Mouse (Mus musculus) bone marrow macrophage, adult 2 months (primary cell): ENCODE measurements around the gene Prss41.

ENCODE experiments used
- CTCF ChIP-seq: IDR thresholded peaks from 2 replicates; pipeline ENCODE4 v1.5.1; 2012; ENCODE audit warnings: low read depth, mild to moderate bottlenecking, low read length, moderate library complexity
- POLR2A ChIP-seq: IDR thresholded peaks from 2 replicates; pipeline ENCODE4 v1.6.1; 2012; ENCODE audit warnings: mild to moderate bottlenecking, low read depth, low read length, borderline replicate concordance

DNA sequence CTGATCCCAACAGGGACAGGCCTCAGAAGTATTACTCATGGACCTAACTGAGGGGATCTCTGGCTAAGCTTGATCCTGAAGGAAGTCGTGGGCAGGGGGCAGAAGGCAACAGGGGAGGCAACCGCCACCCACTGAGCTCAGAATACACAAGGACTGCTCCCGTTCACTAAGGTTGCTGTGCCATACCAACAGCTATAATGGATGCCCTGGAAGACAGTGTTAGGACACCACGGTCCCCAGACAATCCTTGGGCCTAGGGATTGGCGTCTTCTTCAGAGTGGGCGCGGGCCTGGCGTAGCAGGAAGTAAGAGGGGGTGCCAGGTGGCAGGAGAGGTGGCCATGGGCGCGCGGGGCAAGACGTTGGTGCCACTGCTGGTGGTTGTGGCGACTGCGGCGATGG is 23.8 kb upstream of the Prss41 start, which contains the start of gene Prss21:
- TF ChIP-seq CTCF (no peak), POLR2A (no peak)
